Mouse (Mus musculus): ENCODE measurements around the gene Sh3gl1. TPM values are rescaled to one million over a fixed set of nuclear protein-coding genes. Genes with fewer than 3 reads are reported as not detected.

Sh3gl1 gene
- polyA plus RNA-seq, 1 experiment, result 78.2 TPM

DNA sequence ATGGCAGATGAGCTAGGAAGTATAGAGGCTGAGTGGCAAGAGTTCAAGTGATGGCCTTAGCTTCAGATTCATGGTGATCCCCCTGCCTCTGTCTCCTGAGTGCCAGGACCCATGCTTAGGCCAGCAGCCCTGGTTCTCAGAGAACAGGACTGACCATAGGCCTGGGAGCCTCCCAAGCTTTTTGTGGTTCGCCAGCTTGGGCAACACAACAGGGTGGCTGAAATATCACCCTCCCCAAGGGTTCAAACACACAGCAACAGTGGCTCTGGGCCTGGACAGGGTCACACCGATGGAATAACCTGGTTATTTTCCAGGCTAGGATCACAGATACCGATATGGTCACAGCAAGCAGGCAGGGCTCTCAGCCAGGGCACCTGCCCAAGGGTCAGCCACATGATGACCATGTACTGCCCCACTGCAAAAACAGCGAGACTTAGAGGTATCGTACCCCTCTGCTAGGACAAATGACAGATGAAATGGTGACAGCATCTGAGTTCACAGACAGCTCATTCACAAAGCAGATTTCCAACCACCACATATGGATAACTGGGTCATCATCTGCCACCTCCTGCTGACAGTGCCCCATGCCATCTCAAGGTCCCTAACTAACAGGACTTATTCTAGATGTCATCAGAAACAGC is 8.5 kb downstream of the Sh3gl1 start:
- H3K4me3 ChIP-seq (ENCODE audit: low read depth, low read length), result no peak overlapping the region
- peaks cover 3% of the 10 kb centered on the region; the same call in 1 of the 2 replicates for H3K36me3 ChIP-seq (ENCODE audit: control insufficient read depth, insufficient read depth, low read length)
- no peak overlapping the region for H3K27ac ChIP-seq (ENCODE audit: insufficient read depth, low read depth, low read length)
- no peak for TF ChIP-seq POLR2A (IDR thresholded peaks at IDR 0.05; ENCODE audit: low read depth, low read length)
- no peak for TF ChIP-seq CTCF (IDR thresholded peaks at IDR 0.05; ENCODE audit: extremely low read depth, insufficient read length, insufficient replicate concordance, low read depth, low read length)
- H3K27me3 ChIP-seq (ENCODE audit: control insufficient read depth, insufficient read depth, low read length), result no peaks in the 10 kb centered on the region
- H3K4me1 ChIP-seq (ENCODE audit: control insufficient read depth, insufficient read depth, insufficient read length, low read length), result peaks cover 18% of the 10 kb centered on the region
- 87% methylated on average over 5 of the region's 5 CpGs for WGBS

GRCm38 (mm10) chr17:56026881-56027280 is 9.6 kb downstream of the Sh3gl1 start:
- Histone ChIP-seq H3K4me1 (ENCODE audit: control insufficient read depth, insufficient read depth, insufficient read length, low read length) (peaks cover 12% of the 10 kb centered on the region), H3K27me3 (ENCODE audit: control insufficient read depth, insufficient read depth, low read length) (no peaks in the 10 kb centered on the region), H3K4me3 (ENCODE audit: low read depth, low read length) (no peak overlapping the region), H3K36me3 (ENCODE audit: control insufficient read depth, insufficient read depth, low read length) (peaks cover 3% of the 10 kb centered on the region; the same call in 1 of the 2 replicates), H3K27ac (ENCODE audit: insufficient read depth, low read depth, low read length) (no peak overlapping the region)
- TF ChIP-seq POLR2A (IDR thresholded peaks at IDR 0.05; ENCODE audit: low read depth, low read length) (no peak), CTCF (IDR thresholded peaks at IDR 0.05; ENCODE audit: extremely low read depth, insufficient read length, insufficient replicate concordance, low read depth, low read length) (no peak)
- WGBS, result 59% methylated on average over 1 of the region's 1 CpGs

GRCm38 (mm10) chr17:56026303-56026702 is 10.1 kb downstream of the Sh3gl1 start:
- 75% methylated on average over 1 of the region's 1 CpGs for WGBS
- H3K4me1 ChIP-seq (ENCODE audit: control insufficient read depth, insufficient read depth, insufficient read length, low read length), result peaks cover 10% of the 10 kb centered on the region
- peaks cover 3% of the 10 kb centered on the region; the same call in 1 of the 2 replicates for H3K36me3 ChIP-seq (ENCODE audit: control insufficient read depth, insufficient read depth, low read length)
- no peak for TF ChIP-seq CTCF (IDR thresholded peaks at IDR 0.05; ENCODE audit: extremely low read depth, insufficient read length, insufficient replicate concordance, low read depth, low read length)
- TF ChIP-seq POLR2A (IDR thresholded peaks at IDR 0.05; ENCODE audit: low read depth, low read length), result no peak
- no peak overlapping the region for H3K27ac ChIP-seq (ENCODE audit: insufficient read depth, low read depth, low read length)
- H3K27me3 ChIP-seq (ENCODE audit: control insufficient read depth, insufficient read depth, low read length), result no peaks in the 10 kb centered on the region
- no peak overlapping the region for H3K4me3 ChIP-seq (ENCODE audit: low read depth, low read length)

- Histone ChIP-seq H3K4me3 (ENCODE audit: low read depth, low read length) (no peak overlapping the region), H3K27me3 (ENCODE audit: control insufficient read depth, insufficient read depth, low read length) (no peaks in the 10 kb centered on the region), H3K36me3 (ENCODE audit: control insufficient read depth, insufficient read depth, low read length) (peaks cover 5% of the 10 kb centered on the region), H3K4me1 (ENCODE audit: control insufficient read depth, insufficient read depth, insufficient read length, low read length) (peaks cover 10% of the 10 kb centered on the region), H3K27ac (ENCODE audit: insufficient read depth, low read depth, low read length) (no peak overlapping the region)
- WGBS, result 69% methylated on average over 5 of the region's 5 CpGs
- TF ChIP-seq CTCF (IDR thresholded peaks at IDR 0.05; ENCODE audit: extremely low read depth, insufficient read length, insufficient replicate concordance, low read depth, low read length) (no peak), POLR2A (IDR thresholded peaks at IDR 0.05; ENCODE audit: low read depth, low read length) (no peak)
These were observed 11.5 kb downstream of the Sh3gl1 start for GRCm38 (mm10) chr17:56024931-56025330.

DNA sequence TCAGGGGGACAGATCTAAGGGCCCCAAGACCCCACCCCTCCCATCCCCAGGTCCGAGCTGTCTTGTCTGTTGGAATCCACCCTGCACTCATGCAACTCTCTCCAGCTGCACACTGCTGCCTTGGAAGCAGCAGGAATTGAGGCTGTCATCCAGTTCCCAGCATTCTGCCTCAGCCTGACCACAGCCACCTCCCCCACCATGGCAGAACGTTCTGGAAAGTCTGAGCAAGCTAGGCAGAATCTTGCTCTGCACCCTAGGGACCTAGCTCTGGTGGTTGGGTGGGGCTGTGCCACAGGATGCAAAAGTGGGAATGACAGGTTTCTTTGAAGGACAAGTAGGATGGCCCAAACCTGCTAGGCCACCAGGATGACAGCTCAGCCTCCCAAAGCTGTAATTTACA is 12.0 kb downstream of the Sh3gl1 start:
- 65% methylated on average over 2 of the region's 2 CpGs for WGBS
- no peak overlapping the region for H3K4me3 ChIP-seq (ENCODE audit: low read depth, low read length)
- no peaks in the 10 kb centered on the region for H3K27me3 ChIP-seq (ENCODE audit: control insufficient read depth, insufficient read depth, low read length)
- peaks cover 10% of the 10 kb centered on the region for H3K4me1 ChIP-seq (ENCODE audit: control insufficient read depth, insufficient read depth, insufficient read length, low read length)
- no peak overlapping the region for H3K27ac ChIP-seq (ENCODE audit: insufficient read depth, low read depth, low read length)
- no peak for TF ChIP-seq POLR2A (IDR thresholded peaks at IDR 0.05; ENCODE audit: low read depth, low read length)
- no peak for TF ChIP-seq CTCF (IDR thresholded peaks at IDR 0.05; ENCODE audit: extremely low read depth, insufficient read length, insufficient replicate concordance, low read depth, low read length)
- H3K36me3 ChIP-seq (ENCODE audit: control insufficient read depth, insufficient read depth, low read length), result peaks cover 10% of the 10 kb centered on the region

DNA sequence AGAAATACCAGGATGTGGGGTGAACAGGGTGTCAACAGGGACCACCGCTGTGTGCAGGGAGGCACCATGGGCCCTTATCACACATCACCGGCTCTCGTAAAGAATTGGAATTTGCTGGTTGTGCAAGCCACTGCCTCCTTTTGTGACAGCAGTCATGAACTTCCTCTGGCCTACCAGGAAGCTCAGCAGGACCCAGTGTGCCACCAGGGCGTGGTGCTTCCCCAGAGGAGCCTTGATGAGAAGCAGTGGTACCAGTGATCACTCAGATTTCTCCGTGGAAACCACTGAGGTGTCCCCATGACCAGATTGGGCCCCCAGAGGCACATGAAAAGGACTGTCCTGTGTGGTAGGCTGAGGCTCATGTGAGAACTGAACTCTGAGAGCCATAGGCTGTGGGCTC is 13.0 kb downstream of the Sh3gl1 start:
- Histone ChIP-seq H3K27ac (ENCODE audit: insufficient read depth, low read depth, low read length) (no peak overlapping the region), H3K4me1 (ENCODE audit: control insufficient read depth, insufficient read depth, insufficient read length, low read length) (peaks cover 10% of the 10 kb centered on the region), H3K36me3 (ENCODE audit: control insufficient read depth, insufficient read depth, low read length) (peaks cover 20% of the 10 kb centered on the region), H3K4me3 (ENCODE audit: low read depth, low read length) (no peak overlapping the region), H3K27me3 (ENCODE audit: control insufficient read depth, insufficient read depth, low read length) (no peaks in the 10 kb centered on the region)
- TF ChIP-seq POLR2A (IDR thresholded peaks at IDR 0.05; ENCODE audit: low read depth, low read length), result no peak
- TF ChIP-seq CTCF (IDR thresholded peaks at IDR 0.05; ENCODE audit: extremely low read depth, insufficient read length, insufficient replicate concordance, low read depth, low read length), result no peak
- 39% methylated on average over 5 of the region's 5 CpGs for WGBS

- Histone ChIP-seq H3K27ac (ENCODE audit: insufficient read depth, low read depth, low read length) (no peak overlapping the region), H3K27me3 (ENCODE audit: control insufficient read depth, insufficient read depth, low read length) (no peaks in the 10 kb centered on the region), H3K4me1 (ENCODE audit: control insufficient read depth, insufficient read depth, insufficient read length, low read length) (peaks cover 10% of the 10 kb centered on the region), H3K36me3 (ENCODE audit: control insufficient read depth, insufficient read depth, low read length) (peaks cover 21% of the 10 kb centered on the region), H3K4me3 (ENCODE audit: low read depth, low read length) (no peak overlapping the region)
- TF ChIP-seq POLR2A (IDR thresholded peaks at IDR 0.05; ENCODE audit: low read depth, low read length), result no peak
- TF ChIP-seq CTCF (IDR thresholded peaks at IDR 0.05; ENCODE audit: extremely low read depth, insufficient read length, insufficient replicate concordance, low read depth, low read length), result no peak
- 90% methylated on average over 4 of the region's 4 CpGs for WGBS
These were observed 13.5 kb downstream of the Sh3gl1 start for GRCm38 (mm10) chr17:56022989-56023290.

Measured in small intestine, adult 2 months (tissue).